Mouse (Mus musculus): Measurements from ENCODE around the gene Dcdc2a. TPM values are rescaled to one million over a fixed set of nuclear protein-coding genes. Genes with fewer than 3 reads are reported as not detected.

Gene Dcdc2a
- not detected in 2 replicates for total RNA-seq (2015; ENCODE audit: low replicate concordance)
- 0.14 TPM in 1 of 2 replicates, not detected in the other for total RNA-seq (2017; ENCODE audit: low replicate concordance)

DNA sequence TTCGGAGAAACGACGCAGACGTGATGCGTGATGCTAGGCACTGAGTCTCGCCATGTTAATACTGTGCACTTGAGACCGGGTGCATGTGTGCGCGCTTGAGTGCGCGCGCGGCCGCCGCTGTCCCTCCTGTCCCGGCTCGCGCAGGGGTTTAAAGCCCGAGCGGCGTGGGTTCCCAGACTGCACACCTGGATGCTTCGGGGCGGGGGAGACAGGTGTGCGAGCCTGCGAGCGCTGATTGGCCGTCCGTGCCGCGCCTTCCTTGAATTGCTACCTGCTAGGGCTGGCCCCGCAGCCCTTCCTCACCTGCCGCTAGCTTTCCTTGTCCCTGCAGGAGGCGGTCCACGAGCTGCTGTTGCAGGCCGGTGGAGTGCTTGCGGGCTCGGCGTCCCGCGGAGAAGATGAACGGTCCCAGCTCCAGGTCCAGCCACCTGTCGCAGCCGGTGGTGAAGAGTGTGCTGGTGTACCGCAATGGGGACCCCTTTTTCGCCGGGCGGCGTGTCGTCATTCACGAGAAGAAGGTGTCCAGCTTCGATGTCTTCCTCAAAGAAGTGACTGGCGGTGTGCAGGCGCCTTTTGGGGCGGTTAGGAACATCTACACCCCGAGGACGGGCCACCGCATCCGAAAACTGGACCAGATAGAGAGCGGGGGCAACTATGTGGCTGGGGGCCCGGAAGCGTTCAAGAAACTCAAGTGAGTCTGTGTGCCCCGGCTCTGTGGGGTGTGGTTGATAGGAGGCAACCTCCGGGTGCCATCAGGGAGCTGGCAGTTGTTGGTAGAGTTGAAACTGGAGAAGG is at the start of gene Dcdc2a:
Dcdc2a (plus strand) TSS at position 132 of the 795 bp plus-strand sequence.
- no peak for ATAC-seq (replicated peaks; ENCODE audit: low FRiP score, poor library complexity, severe bottlenecking)

- ATAC-seq (replicated peaks; ENCODE audit: low FRiP score, poor library complexity, severe bottlenecking): peak; percentile 73
Measured at GRCm38 (mm10) chr13:25007115-25007514, 48.7 kb upstream of the Dcdc2a start.

- ATAC-seq (replicated peaks; ENCODE audit: low FRiP score, poor library complexity, severe bottlenecking): no peak
Measured at GRCm38 (mm10) chr13:25018316-25018715, 37.5 kb upstream of the Dcdc2a start.

GRCm38 (mm10) chr13:25019793-25020539 is 35.8 kb upstream of the Dcdc2a start, which contains the start of gene Mrs2:
Mrs2 (minus strand) TSS chr13:25020379.
- ATAC-seq (replicated peaks; ENCODE audit: low FRiP score, poor library complexity, severe bottlenecking): peak; percentile 90

- ATAC-seq (replicated peaks; ENCODE audit: low FRiP score, poor library complexity, severe bottlenecking): peak; percentile 32
Measured at GRCm38 (mm10) chr13:25020540-25020892, 35.3 kb upstream of the Dcdc2a start.

GRCm38 (mm10) chr13:25022386-25022785 is 33.4 kb upstream of the Dcdc2a start:
- no peak for ATAC-seq (replicated peaks; ENCODE audit: low FRiP score, poor library complexity, severe bottlenecking)

GRCm38 (mm10) chr13:25023129-25023528 is 32.7 kb upstream of the Dcdc2a start:
- ATAC-seq (replicated peaks; ENCODE audit: low FRiP score, poor library complexity, severe bottlenecking): no peak

DNA sequence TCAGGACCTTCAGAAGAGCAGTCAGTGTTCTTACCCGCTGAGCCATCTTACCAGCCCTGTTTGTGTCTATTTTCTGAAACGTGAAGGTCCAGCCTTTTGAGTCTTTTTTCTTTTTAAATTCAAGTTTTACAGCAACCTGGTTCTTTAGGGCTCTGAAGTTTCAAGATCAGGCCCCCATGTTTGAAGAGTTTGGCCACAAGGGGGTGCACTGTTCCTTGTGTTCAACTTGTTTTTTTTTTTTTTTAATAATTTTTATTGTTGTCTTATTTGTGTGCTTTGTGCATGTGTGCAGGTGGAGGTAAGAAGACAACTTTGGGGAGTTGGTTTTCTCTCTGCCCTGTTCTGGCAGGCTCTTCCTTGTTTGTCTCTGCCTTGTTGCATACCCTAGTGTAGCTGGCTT is 31.1 kb upstream of the Dcdc2a start:
- ATAC-seq (replicated peaks; ENCODE audit: low FRiP score, poor library complexity, severe bottlenecking): no peak

DNA sequence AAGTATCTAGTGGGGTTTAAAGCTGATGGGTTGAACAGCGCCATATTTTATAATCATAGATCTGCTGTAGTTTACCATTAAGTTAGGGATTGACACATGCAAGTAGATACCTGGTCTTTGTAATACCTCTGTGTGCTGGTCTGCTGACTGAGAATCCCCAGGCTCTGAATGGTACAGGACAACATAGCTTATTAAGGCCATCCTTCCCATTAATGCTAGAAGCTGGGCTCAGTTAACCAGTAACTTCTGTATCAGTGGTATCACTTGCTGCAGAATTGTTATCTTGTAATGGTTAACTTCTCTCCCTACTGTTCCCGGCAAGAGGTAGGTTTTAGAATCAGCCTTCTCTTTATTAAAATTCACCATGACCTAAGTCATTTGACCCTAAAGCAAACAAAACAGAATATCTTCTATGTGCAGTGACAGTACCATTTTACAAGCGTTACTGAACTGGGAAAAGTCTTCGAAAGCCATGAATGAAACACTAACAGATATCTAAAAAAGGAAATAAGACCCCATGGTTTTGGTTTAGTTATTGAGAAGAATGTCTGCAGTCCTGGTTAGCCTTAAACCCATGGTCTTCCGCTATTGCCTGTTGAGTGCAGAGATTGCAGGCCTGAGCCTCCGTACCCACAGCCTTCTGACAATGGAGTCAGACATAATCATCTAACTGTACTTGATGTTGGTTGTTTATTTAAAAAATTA is 29.2 kb upstream of the Dcdc2a start:
- no peak for ATAC-seq (replicated peaks; ENCODE audit: low FRiP score, poor library complexity, severe bottlenecking)

- no peak for ATAC-seq (replicated peaks; ENCODE audit: low FRiP score, poor library complexity, severe bottlenecking)
Measured at GRCm38 (mm10) chr13:25027114-25027425, 28.7 kb upstream of the Dcdc2a start.

DNA sequence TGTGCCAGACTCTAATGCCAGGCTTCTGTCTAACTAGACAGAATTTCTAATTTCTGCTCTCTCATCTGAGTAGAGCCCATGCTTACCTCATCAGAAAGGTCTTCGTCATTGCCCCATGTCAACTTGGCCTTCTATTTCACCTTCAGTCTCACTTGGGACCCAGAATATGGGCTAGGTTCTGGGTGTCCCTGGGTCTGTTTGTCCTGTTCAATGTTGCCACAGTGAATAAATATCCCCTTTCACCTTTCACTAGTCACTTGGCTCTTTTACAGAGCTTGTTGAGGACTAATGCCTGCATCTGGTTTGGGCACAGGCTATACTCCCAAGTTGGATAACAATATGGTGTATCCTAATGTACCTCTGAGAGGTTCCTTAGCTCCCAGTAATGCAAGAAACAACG is 16.3 kb upstream of the Dcdc2a start:
- no peak for ATAC-seq (replicated peaks; ENCODE audit: low FRiP score, poor library complexity, severe bottlenecking)

DNA sequence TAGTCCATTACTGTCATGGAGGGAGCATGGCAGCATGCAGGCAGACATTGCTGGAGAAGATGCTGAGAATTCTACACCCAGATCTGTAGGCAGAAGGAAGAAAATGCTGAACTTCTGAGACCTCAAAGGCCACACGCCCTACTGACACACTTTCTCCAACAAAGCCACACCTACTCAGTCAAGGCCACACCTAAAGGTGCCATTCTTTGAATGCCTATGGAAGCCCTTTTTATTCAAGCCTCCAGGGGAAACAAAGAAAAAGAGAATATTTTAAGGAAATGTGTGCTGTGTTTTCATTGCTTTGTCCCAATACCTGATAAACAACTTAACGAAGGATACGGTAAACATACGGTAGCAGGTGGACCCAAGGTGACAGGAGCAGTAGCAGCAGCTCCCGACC is 3.1 kb upstream of the Dcdc2a start:
- ATAC-seq (replicated peaks; ENCODE audit: low FRiP score, poor library complexity, severe bottlenecking): no peak

- no peak for ATAC-seq (replicated peaks; ENCODE audit: low FRiP score, poor library complexity, severe bottlenecking)
Measured at GRCm38 (mm10) chr13:25055111-25055554, 671 bp upstream of the Dcdc2a start.

GRCm38 (mm10) chr13:25066659-25067058 is 10.9 kb downstream of the Dcdc2a start:
- no peak for ATAC-seq (replicated peaks; ENCODE audit: low FRiP score, poor library complexity, severe bottlenecking)

DNA sequence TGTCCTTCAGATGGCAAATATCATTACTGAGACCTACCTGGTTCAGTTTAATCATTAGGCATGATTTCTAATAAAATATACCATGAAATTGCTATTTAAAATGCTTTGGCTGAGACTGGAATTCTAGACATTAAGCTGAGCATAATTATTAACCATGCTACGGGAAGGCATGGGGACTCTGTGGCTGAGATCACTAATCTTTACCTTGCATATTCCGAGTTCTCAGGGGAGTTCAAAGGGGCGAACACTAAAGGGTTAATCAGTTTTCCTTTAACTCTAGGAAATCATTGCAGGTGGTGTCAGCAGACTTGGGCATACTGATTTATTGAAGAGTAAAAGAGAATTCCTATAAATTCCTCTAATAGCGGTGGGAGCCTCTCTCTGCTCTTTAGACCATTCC is 11.4 kb downstream of the Dcdc2a start:
- ATAC-seq (replicated peaks; ENCODE audit: low FRiP score, poor library complexity, severe bottlenecking): no peak

GRCm38 (mm10) chr13:25069765-25070164 is 14.0 kb downstream of the Dcdc2a start:
- ATAC-seq (replicated peaks; ENCODE audit: low FRiP score, poor library complexity, severe bottlenecking): no peak

GRCm38 (mm10) chr13:25070791-25071190 is 15.0 kb downstream of the Dcdc2a start:
- ATAC-seq (replicated peaks; ENCODE audit: low FRiP score, poor library complexity, severe bottlenecking): no peak

- ATAC-seq (replicated peaks; ENCODE audit: low FRiP score, poor library complexity, severe bottlenecking): no peak
Measured at GRCm38 (mm10) chr13:25077262-25077661, 21.5 kb downstream of the Dcdc2a start.

DNA sequence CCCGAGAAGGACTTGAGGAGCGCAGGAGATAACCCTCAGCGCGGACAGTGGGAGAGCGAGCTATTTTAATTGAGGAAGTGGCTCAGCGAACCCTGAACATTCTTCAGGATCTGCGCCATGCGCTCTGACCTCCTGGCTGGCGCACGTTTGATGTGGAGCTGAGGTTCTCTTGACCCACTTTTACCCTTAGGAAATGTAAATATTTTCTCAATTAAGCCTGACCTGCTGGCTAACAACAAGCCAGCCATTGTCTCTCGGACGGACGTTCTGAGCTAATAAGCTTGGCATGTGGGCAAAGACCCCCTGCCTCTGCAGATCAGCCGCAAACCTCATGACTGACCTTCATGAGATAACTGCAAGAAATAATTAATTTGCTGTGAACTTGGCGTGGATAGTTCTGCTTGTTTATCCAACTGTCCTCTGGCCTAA is 27.4 kb downstream of the Dcdc2a start:
- no peak for ATAC-seq (replicated peaks; ENCODE audit: low FRiP score, poor library complexity, severe bottlenecking)

GRCm38 (mm10) chr13:25085147-25085546 is 29.3 kb downstream of the Dcdc2a start:
- no peak for ATAC-seq (replicated peaks; ENCODE audit: low FRiP score, poor library complexity, severe bottlenecking)

Measured in erythroblast, adult 5-6 weeks (primary cell).